Mouse (Mus musculus): ENCODE results near the gene Olfr1317.

The Olfr1317 gene

DNA sequence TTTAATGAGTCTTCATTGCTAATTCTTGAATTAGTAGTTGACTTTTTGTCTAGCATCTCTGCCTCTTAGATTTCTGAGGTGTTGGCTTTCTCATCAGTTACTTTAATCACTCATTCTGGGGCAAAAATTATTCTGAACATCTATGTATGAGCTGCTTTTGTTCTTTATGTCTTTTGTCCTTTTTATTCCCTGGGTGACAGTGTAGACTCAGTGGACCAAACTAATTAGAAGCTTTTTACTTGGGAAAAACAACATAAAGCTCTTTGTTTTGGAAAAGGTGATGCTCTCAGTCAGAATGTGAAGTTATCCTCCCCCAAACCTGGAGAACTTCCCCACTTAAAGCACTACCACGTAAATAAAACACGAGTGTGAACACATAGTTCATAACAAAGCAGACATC, at the start of gene Olfr1317:
Olfr1317 (plus strand) TSS at position 301 of the 400 bp plus-strand sequence.
- no peak for DNase-seq

DNA sequence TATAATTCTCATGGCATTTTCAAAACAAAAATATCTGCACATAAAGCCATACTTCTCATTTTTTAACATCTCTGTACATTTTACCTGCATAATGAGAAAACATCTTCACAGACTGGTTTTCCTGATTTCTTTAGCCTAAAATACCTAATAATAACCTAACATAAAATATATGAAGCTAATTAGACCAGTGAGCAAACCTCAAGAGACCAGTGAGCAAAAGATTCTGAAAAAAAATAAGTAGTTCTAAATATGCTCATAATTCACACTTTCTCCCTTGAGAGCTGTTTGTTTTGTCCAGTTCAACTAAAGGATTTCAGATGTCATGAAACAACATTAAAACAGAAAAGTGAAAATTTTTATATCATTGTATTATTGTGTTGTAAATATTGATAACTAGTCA, 43.4 kb upstream of the Olfr1317 start, which contains the start of gene Olfr1314:
Olfr1314 (minus strand) TSS at position 101 of the 400 bp plus-strand sequence.
- DNase-seq, result no peak

DNA sequence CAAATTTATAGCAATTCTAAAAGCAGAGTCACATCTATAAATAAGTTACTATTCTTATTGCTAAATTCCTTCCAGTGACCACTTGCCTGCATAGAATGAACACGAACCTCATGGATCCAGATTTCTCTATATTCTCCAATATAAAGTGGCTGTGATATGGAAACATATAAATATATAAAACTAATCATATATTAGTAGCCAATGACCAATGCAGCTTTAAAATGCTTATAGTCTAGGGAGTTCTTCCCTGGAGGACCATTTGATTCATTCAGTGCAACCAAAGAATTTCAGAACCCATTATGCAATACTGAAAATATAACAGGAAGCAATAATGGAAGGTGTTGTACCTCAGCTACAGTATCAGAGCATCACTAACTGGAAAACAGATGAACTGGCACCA, 24.8 kb upstream of the Olfr1317 start, which contains the start of gene Olfr1315-ps1:
Olfr1315-ps1 (minus strand) TSS at position 101 of the 400 bp plus-strand sequence.
- DNase-seq, result no peak

DNA sequence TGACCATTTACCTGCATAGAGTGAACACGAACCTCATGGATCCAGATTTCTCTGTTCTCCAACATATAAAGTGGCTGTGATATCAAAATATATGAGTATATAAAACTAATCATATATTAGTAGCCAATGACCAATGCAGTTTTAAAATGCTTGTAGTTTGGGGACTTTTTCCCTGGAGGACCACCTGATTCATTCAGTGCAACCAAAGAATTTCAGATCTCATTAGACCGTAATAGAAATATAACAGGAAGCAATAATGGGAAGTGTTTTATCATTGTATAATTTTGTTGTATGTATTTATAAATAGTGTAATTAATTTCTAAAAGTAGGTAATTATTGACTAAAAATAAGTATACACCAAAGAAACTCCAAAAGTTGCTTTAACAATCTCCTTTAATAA, 5.3 kb upstream of the Olfr1317 start, which contains the start of gene Olfr1316:
Olfr1316 (minus strand) TSS at position 101 of the 400 bp plus-strand sequence.
- no peak for DNase-seq

- DNase-seq, result no peak
Observed at GRCm38 (mm10) chr2:112153898-112154297, 13.8 kb downstream of the Olfr1317 start, which contains the start of gene Olfr1318. Gene Olfr1318, plus strand, starts transcription at chr2:112154198.

Measured in kidney, adult 9 months (tissue).